In the genomic region with DNA sequence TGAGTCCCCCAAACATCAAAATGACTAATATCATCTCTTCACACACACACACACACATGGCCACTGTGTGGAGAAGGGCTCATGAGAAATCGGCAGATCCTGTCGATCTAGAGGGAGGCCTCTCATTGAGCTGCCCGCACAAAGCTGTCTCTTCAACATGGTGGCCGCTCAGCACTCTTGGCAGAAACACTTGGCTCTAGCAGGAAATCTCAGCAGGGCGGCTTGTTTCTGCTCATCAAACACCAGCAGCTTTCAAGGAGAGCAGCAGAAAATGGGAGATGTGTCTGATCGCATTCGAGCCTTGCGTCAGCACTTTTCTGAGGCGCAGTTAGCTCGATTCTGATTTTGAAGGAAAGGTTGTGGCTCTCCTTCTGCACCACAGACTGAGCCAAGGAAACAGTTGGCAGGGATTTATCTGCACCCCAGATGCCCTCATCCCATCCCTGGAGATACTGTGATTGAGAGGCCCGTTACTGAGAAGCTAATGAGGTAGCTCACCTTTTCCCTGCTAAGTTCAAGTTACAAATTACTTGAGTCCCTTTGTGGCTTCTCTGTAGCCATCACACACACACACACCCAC, we compare ENCODE assay signal across 12 mouse cellular contexts.
DNase-seq lines count a peak whose midpoint lies in the region; ATAC-seq and TF ChIP-seq lines count a peak whose summit lies in the region.
"Had no signal": no experiment of that assay in that cellular context is flagged by ENCODE, and none has a peak within 500 bp of the region (broad histone marks: within the 10 kb centered on the region; RNA-seq: fewer than 3 reads in every experiment).

No protein-coding gene starts in this region.

- no peak overlapping the region for H3K9ac ChIP-seq in forebrain, embryonic 13.5 days
- H3K9ac ChIP-seq in midbrain, postnatal 0 days (replicated peaks; ENCODE audit: low read length, poor library complexity, severe bottlenecking) = no peak overlapping the region
- H3K9ac ChIP-seq in midbrain, embryonic 11.5 days (ENCODE audit: low read length) = no peak overlapping the region
- H3K9ac ChIP-seq in heart, embryonic 12.5 days = no peak overlapping the region
- H3K9ac ChIP-seq: limb, embryonic 15.5 days; stomach, embryonic 15.5 days had no signal

- H3K4me2 ChIP-seq in forebrain, embryonic 13.5 days = no peak overlapping the region
- H3K4me2 ChIP-seq in midbrain, postnatal 0 days (ENCODE audit: low read depth, low read length, poor library complexity, severe bottlenecking) = no peak overlapping the region
- no peak overlapping the region for H3K4me2 ChIP-seq in midbrain, embryonic 11.5 days
- H3K4me2 ChIP-seq in myocyte (ENCODE audit: low read depth) = peak overlapping the region; percentile 3
- no peak overlapping the region for H3K4me2 ChIP-seq in heart, embryonic 12.5 days
- H3K4me2 ChIP-seq: limb, embryonic 15.5 days; stomach, embryonic 15.5 days had no signal

- no peak for DNase-seq in forebrain, embryonic 10.5 days (ENCODE audit: extremely low spot score, low spot score)
- peak; percentile 78 for DNase-seq in midbrain, postnatal 0 days (ENCODE audit: low spot score)
- no peak for DNase-seq in midbrain, embryonic 11.5 days (ENCODE audit: low spot score, missing footprints)
- DNase-seq in cerebellum, postnatal 36 days = peak; percentile 76 to 85
- no peak for DNase-seq in lung, postnatal 14 days
- DNase-seq: gastrocnemius, postnatal 10 days had no signal

- 92% methylated on average over 11 of the region's 11 CpGs for WGBS in forebrain, embryonic 10.5 days
- WGBS in forebrain, embryonic 13.5 days = 73% methylated on average over 11 of the region's 11 CpGs
- 65% methylated on average over 11 of the region's 11 CpGs for WGBS in midbrain, postnatal 0 days
- 88% methylated on average over 11 of the region's 11 CpGs for WGBS in midbrain, embryonic 11.5 days
- WGBS in heart, embryonic 12.5 days = 73% methylated on average over 11 of the region's 11 CpGs

- H3K27ac ChIP-seq in forebrain, embryonic 10.5 days = peak overlapping the region; percentile 76
- H3K27ac ChIP-seq in forebrain, embryonic 13.5 days = no peak overlapping the region; the same call in 1 of the 2 replicates
- no peak overlapping the region for H3K27ac ChIP-seq in midbrain, postnatal 0 days (ENCODE audit: low read depth, low read length)
- no peak overlapping the region for H3K27ac ChIP-seq in midbrain, embryonic 11.5 days (ENCODE audit: low read depth, low read length)
- no peak overlapping the region for H3K27ac ChIP-seq in heart, embryonic 12.5 days (ENCODE audit: poor library complexity, severe bottlenecking)
- H3K27ac ChIP-seq: layer of hippocampus, adult 2 months; limb, embryonic 15.5 days; stomach, embryonic 15.5 days had no signal

- H3K36me3 ChIP-seq in forebrain, embryonic 10.5 days (replicated peaks) = no peaks in the 10 kb centered on the region
- H3K36me3 ChIP-seq in forebrain, embryonic 13.5 days (ENCODE audit: poor library complexity, severe bottlenecking) = no peaks in the 10 kb centered on the region
- no peaks in the 10 kb centered on the region for H3K36me3 ChIP-seq in midbrain, postnatal 0 days (ENCODE audit: insufficient read depth, low read length)
- no peaks in the 10 kb centered on the region for H3K36me3 ChIP-seq in midbrain, embryonic 11.5 days (ENCODE audit: control insufficient read depth, insufficient read depth, low read length)
- H3K36me3 ChIP-seq in myocyte (ENCODE audit: control insufficient read depth, insufficient read depth) = no peaks in the 10 kb centered on the region
- H3K36me3 ChIP-seq in heart, embryonic 12.5 days = no peaks in the 10 kb centered on the region
- H3K36me3 ChIP-seq: limb, embryonic 15.5 days; stomach, embryonic 15.5 days had no signal

- peaks cover 42% of the 10 kb centered on the region for H3K4me1 ChIP-seq in forebrain, embryonic 10.5 days
- peaks cover 15% of the 10 kb centered on the region for H3K4me1 ChIP-seq in forebrain, embryonic 13.5 days
- H3K4me1 ChIP-seq in midbrain, postnatal 0 days (ENCODE audit: insufficient read depth, low read length) = no peaks in the 10 kb centered on the region
- H3K4me1 ChIP-seq in midbrain, embryonic 11.5 days (ENCODE audit: control insufficient read depth, insufficient read depth, low read length) = 0 out of 2 replicates have a peak, but pooled peaks cover 2% of the 10 kb centered on the region
- no peaks in the 10 kb centered on the region for H3K4me1 ChIP-seq in heart, embryonic 12.5 days (replicated peaks)
- H3K4me1 ChIP-seq: limb, embryonic 15.5 days; stomach, embryonic 15.5 days had no signal

- no peak for TF ChIP-seq CTCF in midbrain, postnatal 0 days (IDR thresholded peaks at IDR 0.05)

- no peaks in the 10 kb centered on the region for H3K79me2 ChIP-seq in myocyte (ENCODE audit: control insufficient read depth, insufficient read depth)

- no peaks in the 10 kb centered on the region for H3K9me3 ChIP-seq in forebrain, embryonic 10.5 days
- H3K9me3 ChIP-seq in forebrain, embryonic 13.5 days (replicated peaks) = no peaks in the 10 kb centered on the region
- no peaks in the 10 kb centered on the region for H3K9me3 ChIP-seq in midbrain, postnatal 0 days (ENCODE audit: low read length)
- no peaks in the 10 kb centered on the region for H3K9me3 ChIP-seq in midbrain, embryonic 11.5 days (ENCODE audit: control insufficient read depth, low read length)
- H3K9me3 ChIP-seq in heart, embryonic 12.5 days (replicated peaks) = no peaks in the 10 kb centered on the region
- H3K9me3 ChIP-seq: limb, embryonic 15.5 days; stomach, embryonic 15.5 days had no signal

- ATAC-seq in forebrain, embryonic 13.5 days = no peak
- 0 out of 2 replicates have a peak, but pooled peaks have one; percentile 49 for ATAC-seq in midbrain, postnatal 0 days (ENCODE audit: low FRiP score)
- ATAC-seq in midbrain, embryonic 11.5 days (ENCODE audit: low FRiP score) = no peak
- ATAC-seq in heart, embryonic 12.5 days (ENCODE audit: insufficient number of reproducible peaks, low FRiP score) = no peak

- no peak overlapping the region for H3ac ChIP-seq in myocyte (ENCODE audit: control insufficient read depth, insufficient read length)

- no peak for TF ChIP-seq POLR2A in myocyte (IDR thresholded peaks at IDR 0.05; ENCODE audit: insufficient read length, low read depth)

- H3K4me3 ChIP-seq in forebrain, embryonic 10.5 days = no peak overlapping the region
- no peak overlapping the region for H3K4me3 ChIP-seq in forebrain, embryonic 13.5 days
- no peak overlapping the region for H3K4me3 ChIP-seq in midbrain, postnatal 0 days (ENCODE audit: low read depth, low read length)
- no peak overlapping the region for H3K4me3 ChIP-seq in midbrain, embryonic 11.5 days (ENCODE audit: low read depth, low read length)
- no peak overlapping the region for H3K4me3 ChIP-seq in myocyte
- H3K4me3 ChIP-seq in heart, embryonic 12.5 days = no peak overlapping the region
- H3K4me3 ChIP-seq: layer of hippocampus, adult 2 months; limb, embryonic 15.5 days; stomach, embryonic 15.5 days had no signal

- H3K27me3 ChIP-seq in forebrain, embryonic 10.5 days (ENCODE audit: poor library complexity, severe bottlenecking) = no peaks in the 10 kb centered on the region; the same call in 1 of the 2 replicates
- H3K27me3 ChIP-seq in forebrain, embryonic 13.5 days = no peaks in the 10 kb centered on the region
- no peaks in the 10 kb centered on the region for H3K27me3 ChIP-seq in midbrain, postnatal 0 days (ENCODE audit: insufficient read depth, low read length)
- H3K27me3 ChIP-seq in midbrain, embryonic 11.5 days (ENCODE audit: control insufficient read depth, insufficient read depth, low read length) = no peaks in the 10 kb centered on the region
- H3K27me3 ChIP-seq in myocyte (ENCODE audit: control insufficient read depth, insufficient read depth, insufficient read length) = no peaks in the 10 kb centered on the region
- peaks cover 48% of the 10 kb centered on the region for H3K27me3 ChIP-seq in heart, embryonic 12.5 days (replicated peaks)
- H3K27me3 ChIP-seq: limb, embryonic 15.5 days; stomach, embryonic 15.5 days had no signal

TF ChIP-seq in myocyte, 11 proteins besides CTCF, POLR2A, EP300 and RAD21:
- no peak for TF ChIP-seq CEBPB (IDR thresholded peaks at IDR 0.05; ENCODE audit: insufficient read depth, poor library complexity, severe bottlenecking)
- TF ChIP-seq E2F4 (IDR thresholded peaks at IDR 0.05; ENCODE audit: insufficient read depth) = no peak

Comparison
In these comparisons a context has a peak if more than half of its experiments do, and no peak if none do; other contexts are left out.
1. DNase-seq: peak in midbrain, postnatal 0 days (single experiment) and cerebellum, postnatal 36 days (2 of 2); none in forebrain, embryonic 10.5 days (single experiment), midbrain, embryonic 11.5 days (single experiment) and lung, postnatal 14 days (single experiment).